Mouse (Mus musculus) heart, embryonic 15.5 days (tissue): ENCODE data around the gene Radil. TPM values are rescaled to one million over a fixed set of nuclear protein-coding genes. Genes with fewer than 3 reads are reported as not detected.

ENCODE experiments used
- ATAC-seq: fragments of 200-750 bp; cut with Nextera tagmentation; replicated peaks from 2 replicates; pipeline ENCODE4 v1.8.0; 2017; ENCODE audit warnings: low read depth, moderate TSS enrichment; ENCODE audit not compliant: insufficient number of reproducible peaks, insufficient read depth, low FRiP score
- H3K27ac ChIP-seq: fragments of 300-500 bp; sonication (generic); 2 replicates; pipeline ENCODE4 v1.5.1; 2015; ENCODE audit warnings: mild to moderate bottlenecking, inconsistent platforms
- H3K27me3 ChIP-seq: fragments of 300-500 bp; sonication (generic); 2 replicates; pipeline ENCODE4 v1.6.1; 2015; ENCODE audit warnings: inconsistent platforms
- H3K36me3 ChIP-seq: fragments of 300-500 bp; sonication (generic); 2 replicates; pipeline ENCODE4 v1.6.1; 2015; ENCODE audit warnings: mild to moderate bottlenecking, inconsistent platforms
- H3K4me1 ChIP-seq: fragments of 300-500 bp; sonication (generic); replicated peaks from 2 replicates; pipeline ENCODE4 v1.6.1; 2015; ENCODE audit warnings: inconsistent platforms
- H3K4me2 ChIP-seq: fragments of 300-500 bp; sonication (generic); 2 replicates; pipeline ENCODE4 v1.6.1; 2015; ENCODE audit warnings: inconsistent platforms, mild to moderate bottlenecking, moderate library complexity
- H3K4me3 ChIP-seq: fragments of 300-500 bp; sonication (generic); 2 replicates; pipeline ENCODE4 v1.5.1; 2015; ENCODE audit warnings: mild to moderate bottlenecking, inconsistent platforms
- H3K9ac ChIP-seq: fragments of 300-500 bp; sonication (generic); 2 replicates; pipeline ENCODE4 v1.6.1; 2015; ENCODE audit warnings: mild to moderate bottlenecking, inconsistent platforms
- H3K9me3 ChIP-seq: fragments of 300-500 bp; sonication (generic); replicated peaks from 2 replicates; pipeline ENCODE4 v1.6.1; 2016; ENCODE audit warnings: inconsistent platforms
- WGBS: fragments of 180-500 bp; shearing (Covaris S2); methylation state at CpG from one replicate; pipeline ENCODE4 v1.1.7; 2015; ENCODE audit warnings: mixed read lengths; 5-methylcytosine and 5-hydroxymethylcytosine counted together
- polyA plus RNA-seq: library from polyadenylated mRNA; unstranded; fragments of >200 nt; fragmentation: Nextera tagmentation; extraction: Ambion mirVana; gene quantifications from 2 replicates; pipeline ENCODE4 v1.2.1, GENCODE M21; 2015

Gene Radil
- polyA plus RNA-seq, 1 experiment from 2014 or later = 9.7 TPM

GRCm38 (mm10) chr5:142535388-142535787, 15.5 kb downstream of the Radil start:
- Histone ChIP-seq H3K9ac (no peak overlapping the region), H3K4me3 (no peak overlapping the region), H3K4me1 (peaks cover 15% of the 10 kb centered on the region), H3K27me3 (no peaks in the 10 kb centered on the region), H3K9me3 (no peaks in the 10 kb centered on the region), H3K4me2 (no peak overlapping the region), H3K36me3 (no peaks in the 10 kb centered on the region), H3K27ac (no peak overlapping the region)
- ATAC-seq = no peak
- 82% methylated on average over 4 of the region's 4 CpGs for WGBS

GRCm38 (mm10) chr5:142529915-142530314, 21.0 kb downstream of the Radil start, which contains the start of gene Papolb:
TSS of gene Papolb (minus strand) at chr5:142530076.
- Histone ChIP-seq H3K36me3 (no peaks in the 10 kb centered on the region), H3K4me3 (peak within 1 kb of the TSS; percentile 24; the same call in 1 of the 2 replicates), H3K9me3 (no peaks in the 10 kb centered on the region), H3K9ac (no peak within 1 kb of the TSS), H3K27ac (no peak within 1 kb of the TSS), H3K4me2 (peak within 1 kb of the TSS; percentile 45; the same call in 1 of the 2 replicates), H3K27me3 (peaks cover 12% of the 10 kb centered on the region), H3K4me1 (peaks cover 9% of the 10 kb centered on the region)
- no peak for ATAC-seq
- 40% methylated on average over 41 of the region's 41 CpGs for WGBS

GRCm38 (mm10) chr5:142524711-142525464, 26.0 kb downstream of the Radil start:
- no peak overlapping the region for H3K4me2 ChIP-seq
- no peak overlapping the region for H3K4me3 ChIP-seq

GRCm38 (mm10) chr5:142521195-142521866, 29.6 kb downstream of the Radil start:
- Histone ChIP-seq H3K4me1 (peaks cover 26% of the 10 kb centered on the region), H3K4me3 (no peak overlapping the region), H3K9ac (no peak overlapping the region), H3K4me2 (no peak overlapping the region), H3K27me3 (no peaks in the 10 kb centered on the region), H3K36me3 (no peaks in the 10 kb centered on the region), H3K9me3 (no peaks in the 10 kb centered on the region), H3K27ac (no peak overlapping the region)
- no peak for ATAC-seq
- 82% methylated on average over 11 of the region's 11 CpGs for WGBS

More at GRCm38 (mm10) chr5:142524711-142525464, 26.0 kb downstream of the Radil start:
- no peaks in the 10 kb centered on the region for H3K36me3 ChIP-seq
- H3K9me3 ChIP-seq = no peaks in the 10 kb centered on the region
- WGBS = 35% methylated on average over 8 of the region's 8 CpGs
- H3K9ac ChIP-seq = no peak overlapping the region
- no peak for ATAC-seq
- no peak overlapping the region for H3K27ac ChIP-seq
- H3K4me1 ChIP-seq = peaks cover 12% of the 10 kb centered on the region
- H3K27me3 ChIP-seq = peaks cover 8% of the 10 kb centered on the region

GRCm38 (mm10) chr5:142520360-142520759, 30.5 kb downstream of the Radil start:
- Histone ChIP-seq H3K9me3 (no peaks in the 10 kb centered on the region), H3K4me3 (no peak overlapping the region), H3K27ac (no peak overlapping the region), H3K27me3 (no peaks in the 10 kb centered on the region), H3K9ac (no peak overlapping the region), H3K36me3 (no peaks in the 10 kb centered on the region), H3K4me2 (no peak overlapping the region), H3K4me1 (peaks cover 24% of the 10 kb centered on the region)
- 79% methylated on average over 4 of the region's 4 CpGs for WGBS
- no peak for ATAC-seq

- Histone ChIP-seq H3K27me3 (no peaks in the 10 kb centered on the region), H3K4me2 (no peak overlapping the region), H3K4me3 (no peak overlapping the region), H3K4me1 (peaks cover 14% of the 10 kb centered on the region), H3K9ac (no peak overlapping the region), H3K9me3 (no peaks in the 10 kb centered on the region), H3K27ac (peak overlapping the region; percentile 39), H3K36me3 (no peaks in the 10 kb centered on the region)
- WGBS = 29% methylated on average over 6 of the region's 6 CpGs
- peak; percentile 54; the same call in 1 of the 2 replicates for ATAC-seq
These were observed 31.9 kb downstream of the Radil start for GRCm38 (mm10) chr5:142518973-142519372.

- no peak overlapping the region for H3K4me2 ChIP-seq
- H3K27ac ChIP-seq = no peak overlapping the region
- H3K36me3 ChIP-seq = no peaks in the 10 kb centered on the region
- H3K4me1 ChIP-seq = peaks cover 17% of the 10 kb centered on the region
- no peak for ATAC-seq
- H3K9me3 ChIP-seq = no peaks in the 10 kb centered on the region
- H3K27me3 ChIP-seq = no peaks in the 10 kb centered on the region
- H3K4me3 ChIP-seq = no peak overlapping the region
- H3K9ac ChIP-seq = no peak overlapping the region
- 65% methylated on average over 4 of the region's 4 CpGs for WGBS
These were observed 38.8 kb downstream of the Radil start for GRCm38 (mm10) chr5:142512112-142512511.

GRCm38 (mm10) chr5:142510061-142510414, 40.9 kb downstream of the Radil start:
- Histone ChIP-seq H3K9me3 (no peaks in the 10 kb centered on the region), H3K27me3 (no peaks in the 10 kb centered on the region), H3K4me2 (no peak overlapping the region), H3K4me3 (no peak overlapping the region), H3K9ac (no peak overlapping the region), H3K4me1 (peaks cover 14% of the 10 kb centered on the region), H3K36me3 (no peaks in the 10 kb centered on the region), H3K27ac (no peak overlapping the region)
- ATAC-seq = no peak
- WGBS = 63% methylated on average over 7 of the region's 7 CpGs

GRCm38 (mm10) chr5:142509141-142510060, 41.5 kb downstream of the Radil start:
- no peaks in the 10 kb centered on the region for H3K27me3 ChIP-seq
- H3K4me3 ChIP-seq = no peak overlapping the region
- no peaks in the 10 kb centered on the region for H3K36me3 ChIP-seq
- WGBS = 19% methylated on average over 15 of the region's 15 CpGs
- peaks cover 14% of the 10 kb centered on the region for H3K4me1 ChIP-seq
- H3K27ac ChIP-seq = peak overlapping the region; percentile 27; the same call in 1 of the 2 replicates
- ATAC-seq = no peak
- no peaks in the 10 kb centered on the region for H3K9me3 ChIP-seq
- H3K4me2 ChIP-seq = peak overlapping the region; percentile 37
- peak overlapping the region; percentile 25; the same call in 1 of the 2 replicates for H3K9ac ChIP-seq

GRCm38 (mm10) chr5:142505695-142506423, 45.0 kb downstream of the Radil start:
- Histone ChIP-seq H3K4me3 (no peak overlapping the region), H3K27ac (no peak overlapping the region), H3K4me2 (no peak overlapping the region), H3K9me3 (no peaks in the 10 kb centered on the region), H3K36me3 (no peaks in the 10 kb centered on the region), H3K27me3 (no peaks in the 10 kb centered on the region), H3K4me1 (peaks cover 18% of the 10 kb centered on the region), H3K9ac (no peak overlapping the region)
- no peak for ATAC-seq
- WGBS = 81% methylated on average over 3 of the region's 3 CpGs
